In the genomic region with DNA sequence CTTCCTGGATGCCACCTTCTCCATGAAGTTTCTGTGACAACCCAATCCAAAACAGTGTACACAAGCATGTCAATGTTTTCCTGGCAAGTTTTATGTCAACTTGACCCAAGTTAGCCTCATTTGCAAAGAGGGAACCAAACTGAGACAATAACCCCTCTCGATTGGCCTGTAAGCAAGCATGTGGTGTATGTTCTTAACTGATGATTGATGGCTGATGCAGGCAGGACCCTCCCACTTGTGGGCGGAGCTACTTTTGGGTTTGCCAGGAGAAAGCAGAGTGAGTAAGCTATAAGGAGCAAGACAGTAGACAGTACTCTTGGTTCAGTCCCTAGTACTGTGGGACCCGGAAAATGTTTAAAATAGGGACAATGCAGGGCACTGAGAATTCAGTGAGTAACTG, we compare ENCODE assay signal across 11 mouse cellular contexts. TPM values are rescaled to one million over a fixed set of nuclear protein-coding genes. Genes with fewer than 3 reads are reported as not detected.
DNase-seq lines count a peak whose midpoint lies in the region; ATAC-seq and TF ChIP-seq lines count a peak whose summit lies in the region.
"Had no signal": no experiment of that assay in that cellular context is flagged by ENCODE, and none has a peak within 500 bp of the region (broad histone marks: within the 10 kb centered on the region; RNA-seq: fewer than 3 reads in every experiment).

No protein-coding gene starts in this region.

- H3K27me3 ChIP-seq in thymus, adult 2 months (ENCODE audit: control insufficient read depth, insufficient read depth, low read length): no peaks in the 10 kb centered on the region
- 0 out of 2 replicates have a peak, but pooled peaks cover 4% of the 10 kb centered on the region for H3K27me3 ChIP-seq in liver, embryonic 12.5 days (replicated peaks)

- H3K4me3 ChIP-seq in thymus, adult 2 months (ENCODE audit: control insufficient read depth, insufficient read depth, low read length): no peak overlapping the region
- H3K4me3 ChIP-seq in liver, embryonic 12.5 days: no peak overlapping the region

- WGBS in thymus, adult 2 months: 57% methylated on average over 3 of the region's 3 CpGs
- 33% methylated on average over 3 of the region's 3 CpGs for WGBS in liver, embryonic 12.5 days (ENCODE audit: insufficient replicate concordance)

- DNase-seq in heart, postnatal 10 days: peak; percentile 11 to 28
- DNase-seq in heart, adult 18-20 months: no peak
- DNase-seq in thymus, postnatal 4 days: peak; percentile 55
- DNase-seq in thymus, adult 2 months: no peak
- no peak for DNase-seq in right cerebral cortex, postnatal 14 days
- no peak for DNase-seq in adrenal gland, postnatal 10 days
- no peak for DNase-seq in layer of hippocampus, adult 11-12 months (ENCODE audit: low spot score)
- DNase-seq: cerebellum, adult 18-20 months had no signal

- TF ChIP-seq POLR2A in thymus, adult 2 months (IDR thresholded peaks at IDR 0.05; ENCODE audit: control insufficient read depth, extremely low read depth, insufficient read depth, low read length, poor library complexity): no peak

- H3K4me1 ChIP-seq in thymus, adult 2 months (replicated peaks; ENCODE audit: control insufficient read depth, insufficient read depth, low read length): no peaks in the 10 kb centered on the region
- peaks cover 17% of the 10 kb centered on the region for H3K4me1 ChIP-seq in liver, embryonic 12.5 days

- no peak overlapping the region for H3K4me2 ChIP-seq in liver, embryonic 12.5 days
- H3K4me2 ChIP-seq: heart, embryonic 11.5 days had no signal

- peak; percentile 82 for ATAC-seq in liver, embryonic 12.5 days

- H3K27ac ChIP-seq in thymus, adult 2 months (ENCODE audit: control insufficient read depth, insufficient read depth, low read length): no peak overlapping the region
- no peak overlapping the region for H3K27ac ChIP-seq in liver, embryonic 12.5 days

- TF ChIP-seq CTCF in thymus, adult 2 months (IDR thresholded peaks at IDR 0.05; ENCODE audit: borderline replicate concordance, control insufficient read depth, extremely low read depth, insufficient read depth, low read length, poor library complexity): no peak

- H3K9ac ChIP-seq in liver, embryonic 12.5 days: no peak overlapping the region

- no peaks in the 10 kb centered on the region for H3K9me3 ChIP-seq in liver, embryonic 12.5 days (replicated peaks)

- no peaks in the 10 kb centered on the region for H3K36me3 ChIP-seq in thymus, adult 2 months (ENCODE audit: control insufficient read depth, insufficient read depth, low read length)
- no peaks in the 10 kb centered on the region for H3K36me3 ChIP-seq in liver, embryonic 12.5 days

- intact Hi-C loops in heart, postnatal 10 days (cut with DNase I): no loop called here

RNA-seq across cellular contexts. Expression of a gene that starts 3.0 kb away (rescaled TPM):
- under 1 TPM in 1 of 2 experiments, not detected in 1; 0.87 TPM for total RNA-seq in heart, postnatal 10 days (2021)
- not detected for total RNA-seq in heart, adult 18-20 months (2021)
- polyA plus RNA-seq in thymus, adult 2 months (2012; rRNA removed): 0.46 and 2.1 TPM in 2 replicates
- not detected in 2 replicates for polyA plus RNA-seq in liver, embryonic 12.5 days (2016; fragmentation: Nextera tagmentation; extraction: Ambion mirVana)
- not detected for total RNA-seq in adrenal gland, postnatal 10 days (2021)
- total RNA-seq: layer of hippocampus, postnatal 14 days had no signal
- polyA plus RNA-seq: heart, embryonic 11.5 days had no signal

RNA-seq across cellular contexts. Expression of a gene that starts 23.2 kb away (rescaled TPM):
- total RNA-seq in heart, postnatal 10 days (2021): not detected
- total RNA-seq in heart, adult 18-20 months (2021): not detected
- 0.35 and 0.43 TPM in 2 replicates for polyA plus RNA-seq in thymus, adult 2 months (2012; rRNA removed)
- not detected in 2 replicates for polyA plus RNA-seq in liver, embryonic 12.5 days (2016; fragmentation: Nextera tagmentation; extraction: Ambion mirVana)
- total RNA-seq in adrenal gland, postnatal 10 days (2021): not detected
- total RNA-seq: layer of hippocampus, postnatal 14 days had no signal
- polyA plus RNA-seq: heart, embryonic 11.5 days had no signal

RNA-seq across cellular contexts. Expression of a gene that starts 29.6 kb away (rescaled TPM):
- total RNA-seq in heart, postnatal 10 days (2021): 10 to 100 TPM; 10.5 to 12.4 TPM
- total RNA-seq in heart, adult 18-20 months (2021): 1 to 10 TPM; 6.6 to 8.1 TPM
- 16.0 and 16.9 TPM in 2 replicates for polyA plus RNA-seq in thymus, adult 2 months (2012; rRNA removed)
- 13.5 and 14.5 TPM in 2 replicates for polyA plus RNA-seq in liver, embryonic 12.5 days (2016; fragmentation: Nextera tagmentation; extraction: Ambion mirVana)
- 10 to 100 TPM; 14.4 to 22.5 TPM for total RNA-seq in adrenal gland, postnatal 10 days (2021)

RNA-seq across cellular contexts. Expression of a gene that starts 32.2 kb away (rescaled TPM):
- 10 to 100 TPM; 17.6 to 18.0 TPM for total RNA-seq in heart, postnatal 10 days (2021)
- total RNA-seq in heart, adult 18-20 months (2021): 10 to 100 TPM; 22.8 to 23.4 TPM
- 11.8 and 11.9 TPM in 2 replicates for polyA plus RNA-seq in thymus, adult 2 months (2012; rRNA removed)
- polyA plus RNA-seq in liver, embryonic 12.5 days (2016; fragmentation: Nextera tagmentation; extraction: Ambion mirVana): 3.1 and 3.2 TPM in 2 replicates
- total RNA-seq in adrenal gland, postnatal 10 days (2021): 10 to 100 TPM; 16.1 to 16.8 TPM

RNA-seq across cellular contexts. Expression of a gene that starts 51.7 kb away (rescaled TPM):
- total RNA-seq in heart, postnatal 10 days (2021): 10 to 100 TPM; 30.4 to 36.7 TPM
- total RNA-seq in heart, adult 18-20 months (2021): 10 to 100 TPM; 21.7 to 22.8 TPM
- 120 and 128 TPM in 2 replicates for polyA plus RNA-seq in thymus, adult 2 months (2012; rRNA removed)
- 75.0 and 75.6 TPM in 2 replicates for polyA plus RNA-seq in liver, embryonic 12.5 days (2016; fragmentation: Nextera tagmentation; extraction: Ambion mirVana)
- 10 to 100 TPM; 28.9 to 29.1 TPM for total RNA-seq in adrenal gland, postnatal 10 days (2021)

Comparison
In these comparisons a context has a peak if more than half of its experiments do, and no peak if none do; other contexts are left out.
1. DNase-seq: peak in heart, postnatal 10 days (2 of 2) and thymus, postnatal 4 days (single experiment); none in heart, adult 18-20 months (0 of 2), thymus, adult 2 months (single experiment), right cerebral cortex, postnatal 14 days (single experiment), adrenal gland, postnatal 10 days (single experiment) and layer of hippocampus, adult 11-12 months (single experiment).